In the genomic region with DNA sequence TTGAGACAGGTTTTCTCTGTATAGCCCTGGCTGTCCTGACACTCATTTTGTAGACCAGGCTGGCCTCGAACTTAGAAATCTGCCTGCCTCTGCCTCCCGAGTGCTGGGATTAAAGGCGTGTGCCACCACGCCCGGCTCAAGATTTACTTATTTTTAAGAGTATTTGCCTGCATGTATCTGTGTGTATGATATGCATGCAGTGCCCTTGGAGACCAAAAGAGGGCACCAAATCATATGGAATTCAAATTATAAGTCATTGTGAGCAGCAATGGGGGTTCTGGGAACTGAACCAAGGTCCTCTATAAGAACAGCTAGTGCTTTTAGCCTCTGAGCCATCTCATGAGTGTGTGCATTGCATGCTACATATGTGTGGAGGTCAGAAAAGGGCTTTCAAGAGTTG, we compare ENCODE assay signal across 18 mouse cellular contexts. TPM values are rescaled to one million over a fixed set of nuclear protein-coding genes. Genes with fewer than 3 reads are reported as not detected.
DNase-seq lines count a peak whose midpoint lies in the region; ATAC-seq and TF ChIP-seq lines count a peak whose summit lies in the region.
"Had no signal": no experiment of that assay in that cellular context is flagged by ENCODE, and none has a peak within 500 bp of the region (broad histone marks: within the 10 kb centered on the region; RNA-seq: fewer than 3 reads in every experiment).

No protein-coding gene starts in this region.

- intact Hi-C loops in heart, postnatal 25 days (cut with DNase I): no loop called here

- H3K9ac ChIP-seq in liver, postnatal 0 days (replicated peaks): no peak overlapping the region
- no peak overlapping the region for H3K9ac ChIP-seq in liver, embryonic 11.5 days (ENCODE audit: low read depth, low read length)
- H3K9ac ChIP-seq: embryonic facial prominence, embryonic 13.5 days; hindbrain, embryonic 15.5 days; liver, embryonic 12.5 days; neural tube, embryonic 13.5 days had no signal

- peaks cover 2% of the 10 kb centered on the region; the same call in 1 of the 2 replicates for H3K9me3 ChIP-seq in liver, postnatal 0 days (ENCODE audit: low read length)
- H3K9me3 ChIP-seq in liver, embryonic 11.5 days (ENCODE audit: control insufficient read depth, low read length): no peaks in the 10 kb centered on the region
- H3K9me3 ChIP-seq: hindbrain, embryonic 15.5 days had no signal

- WGBS in liver, postnatal 0 days (ENCODE audit: insufficient replicate concordance): 88% methylated on average over 5 of the region's 5 CpGs
- WGBS in liver, embryonic 11.5 days: 95% methylated on average over 5 of the region's 5 CpGs

- no peak overlapping the region for H3K4me3 ChIP-seq in liver, postnatal 0 days (ENCODE audit: low read depth, low read length)
- no peak overlapping the region for H3K4me3 ChIP-seq in liver, embryonic 11.5 days (ENCODE audit: low read depth, low read length)
- H3K4me3 ChIP-seq: embryonic facial prominence, embryonic 13.5 days; hindbrain, embryonic 15.5 days; liver, embryonic 12.5 days; neural tube, embryonic 13.5 days had no signal

- H3K36me3 ChIP-seq in liver, postnatal 0 days (replicated peaks; ENCODE audit: insufficient read depth, low read length): peaks cover 26% of the 10 kb centered on the region
- peaks cover 5% of the 10 kb centered on the region; the same call in 1 of the 2 replicates for H3K36me3 ChIP-seq in liver, embryonic 11.5 days (ENCODE audit: control insufficient read depth, insufficient read depth, low read length)
- peaks cover 6% of the 10 kb centered on the region; the same call in 1 of the 2 replicates for H3K36me3 ChIP-seq in splenic B cell, adult 2 months (ENCODE audit: control insufficient read depth, insufficient read depth, low read length, poor library complexity, severe bottlenecking)

- ATAC-seq in liver, postnatal 0 days: no peak
- ATAC-seq in liver, embryonic 11.5 days (replicated peaks; ENCODE audit: low FRiP score): no peak
- ATAC-seq: liver, embryonic 12.5 days had no signal

- H3K4me2 ChIP-seq in liver, postnatal 0 days (ENCODE audit: low read depth, low read length): no peak overlapping the region
- no peak overlapping the region for H3K4me2 ChIP-seq in liver, embryonic 11.5 days
- H3K4me2 ChIP-seq: embryonic facial prominence, embryonic 13.5 days; hindbrain, embryonic 15.5 days; liver, embryonic 12.5 days; neural tube, embryonic 13.5 days had no signal

- DNase-seq in heart, adult 11 months: peak; percentile 18
- DNase-seq in heart, postnatal 25 days (ENCODE audit: low spot score): no peak
- no peak for DNase-seq in liver, postnatal 0 days
- no peak for DNase-seq in liver, embryonic 11.5 days (ENCODE audit: low spot score)
- peak; percentile 38 for DNase-seq in ES-CJ7 (ENCODE audit: low read depth, low spot score)
- DNase-seq in splenic B cell, adult 2 months (ENCODE audit: low read depth, low spot score): peak; percentile 33
- no peak for DNase-seq in right cerebral cortex, postnatal 4 days
- DNase-seq: B cell, adult 2 months; cerebellum, adult 9-10 months; kidney, adult 8-10 months; kidney, postnatal 4 days; lung, postnatal 14 days; right cerebral cortex, postnatal 14 days; thymus, postnatal 36 days had no signal

- no peaks in the 10 kb centered on the region for H3K27me3 ChIP-seq in liver, postnatal 0 days (ENCODE audit: insufficient read depth, low read length)
- H3K27me3 ChIP-seq in liver, embryonic 11.5 days (replicated peaks; ENCODE audit: control insufficient read depth, insufficient read depth, low read length): no peaks in the 10 kb centered on the region
- H3K27me3 ChIP-seq in splenic B cell, adult 2 months (ENCODE audit: control insufficient read depth, insufficient read depth, low read length, poor library complexity, severe bottlenecking): no peaks in the 10 kb centered on the region
- H3K27me3 ChIP-seq: embryonic facial prominence, embryonic 13.5 days; hindbrain, embryonic 15.5 days; liver, embryonic 12.5 days; neural tube, embryonic 13.5 days had no signal

- no peak for TF ChIP-seq EP300 in liver, postnatal 0 days (IDR thresholded peaks at IDR 0.05; ENCODE audit: low read depth)

- no peak overlapping the region for H3K27ac ChIP-seq in liver, postnatal 0 days (ENCODE audit: low read depth)
- no peak overlapping the region for H3K27ac ChIP-seq in liver, embryonic 11.5 days (ENCODE audit: low read depth, low read length)
- H3K27ac ChIP-seq: embryonic facial prominence, embryonic 13.5 days; hindbrain, embryonic 15.5 days; liver, embryonic 12.5 days; neural tube, embryonic 13.5 days had no signal

- peak; percentile 46 for TF ChIP-seq CTCF in liver, postnatal 0 days (IDR thresholded peaks at IDR 0.05; ENCODE audit: low read depth)

- H3K4me1 ChIP-seq in liver, postnatal 0 days (ENCODE audit: insufficient read depth): no peaks in the 10 kb centered on the region
- no peaks in the 10 kb centered on the region for H3K4me1 ChIP-seq in liver, embryonic 11.5 days (replicated peaks; ENCODE audit: control insufficient read depth, insufficient read depth, low read length)
- H3K4me1 ChIP-seq: embryonic facial prominence, embryonic 13.5 days; hindbrain, embryonic 15.5 days; liver, embryonic 12.5 days; neural tube, embryonic 13.5 days had no signal

RNA-seq across cellular contexts. Expression of gene Lims1, which starts 10.4 kb away (rescaled TPM):
- total RNA-seq in heart, postnatal 25 days (2021): 100 to 1,000 TPM; 168 to 192 TPM
- 60.6 and 64.4 TPM in 2 replicates for polyA plus RNA-seq in liver, postnatal 0 days (2015; fragmentation: Nextera tagmentation; extraction: Ambion mirVana)
- polyA plus RNA-seq in liver, embryonic 11.5 days (2014; fragmentation: Nextera tagmentation; extraction: Ambion mirVana): 110 and 131 TPM in 2 replicates

RNA-seq across cellular contexts. Expression of gene Gcc2, which starts 57.6 kb away (rescaled TPM):
- 10 to 100 TPM; 28.5 to 33.6 TPM for total RNA-seq in heart, postnatal 25 days (2021)
- polyA plus RNA-seq in liver, postnatal 0 days (2015; fragmentation: Nextera tagmentation; extraction: Ambion mirVana): 31.7 and 34.0 TPM in 2 replicates
- 37.1 and 37.6 TPM in 2 replicates for polyA plus RNA-seq in liver, embryonic 11.5 days (2014; fragmentation: Nextera tagmentation; extraction: Ambion mirVana)

Comparison
In these comparisons a context has a peak if more than half of its experiments do, and no peak if none do; other contexts are left out.
1. DNase-seq: peak in heart, adult 11 months (single experiment), ES-CJ7 (single experiment) and splenic B cell, adult 2 months (single experiment); none in heart, postnatal 25 days (single experiment), liver, postnatal 0 days (single experiment), liver, embryonic 11.5 days (single experiment) and right cerebral cortex, postnatal 4 days (single experiment).